Mouse (Mus musculus) megakaryocyte-erythroid progenitor cell, adult 5-6 weeks (primary cell): ENCODE results near the gene Rmnd5b. TPM values are rescaled to one million over a fixed set of nuclear protein-coding genes. Genes with fewer than 3 reads are reported as not detected.
A peak's percentile ranks its signal among the peaks of the same experiment; 100 is the strongest.
"Not testable (repeated sequence)": the region's sequence is repeated elsewhere in the genome, so short reads cannot be mapped to it uniquely, and the experiment has no call there.

Source experiments
- ATAC-seq: replicated peaks from 2 replicates; pipeline ENCODE4 v1.8.0; 2016; ENCODE audit warnings: mild to moderate bottlenecking, inconsistent platforms; ENCODE audit not compliant: severe bottlenecking, poor library complexity, low FRiP score, low TSS enrichment
- total RNA-seq, 2 experiments: library from RNA; stranded (forward) in 1 of 2; stranded (reverse) in 1 of 2; fragments of 200-1000, 215-1000 nt in 1 of 2; fragments of >200 nt in 1 of 2; fragmentation: Nextera tagmentation in 1 of 2; gene quantifications; 2 replicates each; pipeline ENCODE4 v1.2.3; 2014 to 2017

The Rmnd5b gene
- total RNA-seq, 2 experiments from 2014 or later, result 17.6 to 37.0 TPM

- no peak for ATAC-seq
These were observed 8.3 kb downstream of the Rmnd5b start for GRCm38 (mm10) chr11:51627425-51627824.

GRCm38 (mm10) chr11:51625187-51625820 is 10.4 kb downstream of the Rmnd5b start:
- peak; percentile 72 for ATAC-seq

GRCm38 (mm10) chr11:51622971-51623491 is 12.7 kb downstream of the Rmnd5b start:
- no peak for ATAC-seq

GRCm38 (mm10) chr11:51621776-51622175 is 13.9 kb downstream of the Rmnd5b start:
- ATAC-seq, result no peak

GRCm38 (mm10) chr11:51620084-51620483 is 15.6 kb downstream of the Rmnd5b start:
- no peak for ATAC-seq

- ATAC-seq, result peak; percentile 77
These were observed 16.2 kb downstream of the Rmnd5b start, which contains the start of gene Nhp2 for GRCm38 (mm10) chr11:51619409-51620060. Gene Nhp2 (plus strand): TSS chr11:51619735.

- no peak for ATAC-seq
These were observed 16.7 kb downstream of the Rmnd5b start for GRCm38 (mm10) chr11:51618894-51619408.

GRCm38 (mm10) chr11:51617693-51618092 is 18.0 kb downstream of the Rmnd5b start:
- peak; percentile 35 for ATAC-seq

GRCm38 (mm10) chr11:51616113-51616512 is 19.6 kb downstream of the Rmnd5b start:
- ATAC-seq, result not testable (repeated sequence)

- peak; percentile 70 for ATAC-seq
These were observed 20.1 kb downstream of the Rmnd5b start for GRCm38 (mm10) chr11:51615601-51616000.

GRCm38 (mm10) chr11:51615129-51615528 is 20.6 kb downstream of the Rmnd5b start:
- no peak for ATAC-seq

GRCm38 (mm10) chr11:51614256-51614655 is 21.4 kb downstream of the Rmnd5b start:
- no peak for ATAC-seq

- ATAC-seq, result not testable (repeated sequence)
These were observed 25.8 kb downstream of the Rmnd5b start for GRCm38 (mm10) chr11:51609940-51610339.

- peak; percentile 81 for ATAC-seq
These were observed 26.3 kb downstream of the Rmnd5b start for GRCm38 (mm10) chr11:51609266-51609909.

- peak; percentile 32 for ATAC-seq
These were observed 28.5 kb downstream of the Rmnd5b start for GRCm38 (mm10) chr11:51607096-51607738.

GRCm38 (mm10) chr11:51606447-51607095 is 29.1 kb downstream of the Rmnd5b start, which contains the start of gene Hnrnpab:
Gene Hnrnpab (minus strand): TSS chr11:51606847.
- peak; percentile 69 for ATAC-seq

GRCm38 (mm10) chr11:51605602-51606446 is 29.9 kb downstream of the Rmnd5b start:
- peak; percentile 22; the same call in 1 of the 2 replicates for ATAC-seq

- no peak for ATAC-seq
These were observed 33.4 kb downstream of the Rmnd5b start for GRCm38 (mm10) chr11:51602253-51602652.
